Mouse (Mus musculus) small intestine, adult 2 months (tissue): ENCODE results near the gene Map4. TPM values are rescaled to one million over a fixed set of nuclear protein-coding genes. Genes with fewer than 3 reads are reported as not detected.

Experiments
- H3K27ac ChIP-seq: fragments of 200-500 bp; 2 replicates; pipeline ENCODE4 v1.5.1; 2012; ENCODE audit warnings: low read depth, low read length, control low read depth, inconsistent platforms; ENCODE audit not compliant: insufficient read depth
- H3K27me3 ChIP-seq: fragments of 200-500 bp; 2 replicates; pipeline ENCODE4 v1.6.1; 2012; ENCODE audit warnings: mild to moderate bottlenecking, moderate library complexity, low read length, inconsistent platforms; ENCODE audit not compliant: control insufficient read depth, insufficient read depth
- H3K36me3 ChIP-seq: fragments of 200-500 bp; 2 replicates; pipeline ENCODE4 v1.6.1; 2012; ENCODE audit warnings: mild to moderate bottlenecking, low read length, control low read depth, inconsistent platforms; ENCODE audit not compliant: control insufficient read depth, insufficient read depth
- H3K4me1 ChIP-seq: fragments of 200-500 bp; 2 replicates; pipeline ENCODE4 v1.6.1; 2012; ENCODE audit warnings: low read length, inconsistent platforms, mixed read lengths; ENCODE audit not compliant: control insufficient read depth, insufficient read depth, insufficient read length
- H3K4me3 ChIP-seq: fragments of 200-500 bp; 2 replicates; pipeline ENCODE4 v1.5.1; 2012; ENCODE audit warnings: low read depth, mild to moderate bottlenecking, control low read depth, inconsistent platforms, low read length, moderate library complexity
- CTCF ChIP-seq: fragments of 200-500 bp; IDR thresholded peaks from 2 replicates; pipeline ENCODE4 v1.5.1; 2012; ENCODE audit warnings: low read depth, mild to moderate bottlenecking, control low read depth, inconsistent platforms, low read length, moderate library complexity, mixed read lengths; ENCODE audit not compliant: insufficient replicate concordance, insufficient read length; ENCODE audit errors: extremely low read depth
- POLR2A ChIP-seq: fragments of 200-500 bp; IDR thresholded peaks from 2 replicates; pipeline ENCODE4 v1.6.1; 2012; ENCODE audit warnings: low read depth, mild to moderate bottlenecking, control low read depth, inconsistent platforms, low read length, moderate library complexity
- WGBS: fragments of 180-500 bp; shearing (Covaris S2); methylation state at CpG from one replicate; pipeline ENCODE4 v1.1.7; 2018; 5-methylcytosine and 5-hydroxymethylcytosine counted together
- polyA plus RNA-seq: library from polyadenylated mRNA; depleted of rRNA; stranded (reverse); fragments of >200 nt; gene quantifications from 2 replicates; pipeline ENCODE4 v1.2.3, GENCODE M21; 2012

Map4 gene
- polyA plus RNA-seq, 1 experiment: 191 TPM

DNA sequence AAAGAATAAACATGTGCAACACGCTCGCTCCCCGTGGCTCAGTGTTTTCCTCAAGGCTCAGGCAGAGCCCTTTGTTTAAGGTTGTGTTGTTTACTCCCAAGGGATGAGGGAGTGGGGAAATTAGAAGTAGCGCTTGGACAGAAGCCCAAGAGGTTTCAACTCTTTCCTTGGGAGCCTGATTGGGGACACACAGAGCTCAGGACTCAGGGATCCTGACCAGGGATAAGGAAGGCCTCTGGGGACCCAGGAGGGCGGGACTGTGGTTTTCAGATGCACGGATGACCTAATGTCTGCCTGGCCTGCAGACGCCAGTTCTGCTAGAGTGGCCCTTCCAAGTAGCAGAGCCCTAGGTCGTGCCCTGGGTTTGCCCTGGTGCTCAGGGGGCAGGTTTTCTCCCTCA lies 24.0 kb upstream of the Map4 start:
- Histone ChIP-seq H3K27ac (no peak overlapping the region), H3K27me3 (no peaks in the 10 kb centered on the region), H3K4me3 (no peak overlapping the region), H3K36me3 (no peaks in the 10 kb centered on the region), H3K4me1 (peaks cover 3% of the 10 kb centered on the region; the same call in 1 of the 2 replicates)
- WGBS: 55% methylated on average over 8 of the region's 8 CpGs
- TF ChIP-seq CTCF (no peak), POLR2A (no peak)

DNA sequence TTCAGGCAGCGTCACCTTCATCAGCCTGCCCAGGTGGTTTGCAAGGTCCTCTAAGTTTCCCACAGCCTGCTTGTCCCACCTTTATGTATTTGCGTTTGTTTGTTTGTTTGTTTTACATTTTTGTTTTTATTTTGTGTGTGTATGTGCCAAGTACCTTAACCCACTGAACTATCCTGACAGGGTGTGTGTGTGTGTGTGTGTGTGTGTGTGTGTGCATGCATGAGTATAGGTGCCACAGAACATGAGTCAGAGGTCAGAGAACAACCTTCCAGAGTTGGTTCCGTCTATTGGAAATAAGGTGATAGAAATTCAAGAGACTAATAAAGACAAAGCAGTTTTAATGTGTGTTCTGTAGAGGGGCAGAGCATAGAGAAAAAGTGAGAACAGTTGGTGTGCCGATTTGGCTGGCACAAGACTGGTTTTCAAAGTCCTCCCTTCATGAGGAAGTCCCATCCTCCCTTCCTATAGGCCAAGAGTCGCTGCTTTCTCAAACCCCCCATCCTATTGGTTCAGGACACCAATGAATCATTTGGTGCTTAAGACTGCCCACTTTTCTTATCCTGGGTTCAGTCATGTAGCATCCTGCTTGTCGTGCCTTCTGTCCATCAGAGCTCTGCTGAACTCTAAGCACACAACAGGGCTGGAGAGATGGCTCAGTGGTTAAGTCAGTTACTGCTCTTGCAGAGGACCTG lies 23.3 kb upstream of the Map4 start:
- Histone ChIP-seq H3K27me3 (no peaks in the 10 kb centered on the region), H3K36me3 (no peaks in the 10 kb centered on the region), H3K4me3 (no peak overlapping the region), H3K4me1 (peaks cover 5% of the 10 kb centered on the region; the same call in 1 of the 2 replicates), H3K27ac (no peak overlapping the region)
- TF ChIP-seq POLR2A (no peak), CTCF (no peak)
- WGBS: 47% methylated on average over 6 of the region's 6 CpGs

DNA sequence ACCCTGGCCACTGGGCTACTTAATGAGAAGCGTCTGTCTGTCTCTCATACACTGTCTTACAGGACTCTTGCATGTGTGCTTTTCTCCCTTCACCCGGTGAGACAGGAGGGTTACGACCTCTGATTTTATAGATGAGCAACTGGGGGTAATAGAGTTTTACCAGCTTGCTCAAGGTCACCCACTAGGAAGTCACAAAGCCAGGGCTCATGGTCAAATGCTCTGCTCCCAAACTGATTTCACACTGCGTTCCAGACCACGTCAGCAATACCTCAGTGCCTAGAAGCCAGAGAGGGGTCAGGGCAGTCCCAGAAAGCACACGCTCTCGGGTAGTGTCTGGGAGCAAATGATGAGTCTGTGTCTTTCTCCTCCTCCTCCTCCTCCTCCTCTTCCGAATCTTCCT lies 22.2 kb upstream of the Map4 start:
- Histone ChIP-seq H3K4me3 (no peak overlapping the region), H3K36me3 (no peaks in the 10 kb centered on the region), H3K27me3 (no peaks in the 10 kb centered on the region), H3K27ac (no peak overlapping the region), H3K4me1 (peaks cover 5% of the 10 kb centered on the region; the same call in 1 of the 2 replicates)
- TF ChIP-seq POLR2A: no peak
- no peak for TF ChIP-seq CTCF
- 76% methylated on average over 8 of the region's 8 CpGs for WGBS

DNA sequence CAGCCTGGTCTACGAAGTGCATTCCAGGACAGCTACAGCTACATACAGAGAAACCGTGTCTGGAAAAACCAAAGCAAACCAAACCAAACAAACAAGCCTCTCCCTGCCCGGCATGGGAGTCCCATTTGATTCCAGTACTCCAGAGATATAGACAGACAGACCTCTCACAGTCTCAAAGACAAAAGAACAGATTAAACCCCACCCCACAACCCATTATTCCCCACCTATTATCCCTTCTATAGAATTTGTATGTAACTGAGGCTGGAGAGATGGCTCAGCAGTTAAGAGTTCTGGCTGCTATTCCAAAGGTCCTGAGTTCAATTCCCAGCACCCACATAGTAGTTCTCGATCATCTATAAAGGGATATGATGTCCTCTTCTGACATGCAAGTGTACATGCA lies 21.3 kb upstream of the Map4 start:
- TF ChIP-seq POLR2A: no peak
- Histone ChIP-seq H3K4me3 (no peak overlapping the region), H3K27me3 (no peaks in the 10 kb centered on the region), H3K36me3 (no peaks in the 10 kb centered on the region), H3K4me1 (peaks cover 5% of the 10 kb centered on the region; the same call in 1 of the 2 replicates), H3K27ac (no peak overlapping the region)
- WGBS: 95% methylated on average over 4 of the region's 4 CpGs

GRCm38 (mm10) chr9:109911779-109912178 lies 19.5 kb upstream of the Map4 start:
- Histone ChIP-seq H3K4me1 (peaks cover 5% of the 10 kb centered on the region; the same call in 1 of the 2 replicates), H3K36me3 (no peaks in the 10 kb centered on the region), H3K27me3 (no peaks in the 10 kb centered on the region), H3K4me3 (no peak overlapping the region), H3K27ac (no peak overlapping the region)
- 73% methylated on average over 7 of the region's 7 CpGs for WGBS
- no peak for TF ChIP-seq CTCF
- TF ChIP-seq POLR2A: no peak

- Histone ChIP-seq H3K27me3 (no peaks in the 10 kb centered on the region), H3K4me1 (peaks cover 2% of the 10 kb centered on the region; the same call in 1 of the 2 replicates), H3K36me3 (no peaks in the 10 kb centered on the region), H3K4me3 (no peak overlapping the region), H3K27ac (no peak overlapping the region)
- TF ChIP-seq POLR2A (no peak), CTCF (no peak)
- WGBS: 55% methylated on average over 4 of the region's 4 CpGs
Observed at GRCm38 (mm10) chr9:109914269-109914926, 16.9 kb upstream of the Map4 start.

- Histone ChIP-seq H3K27me3 (no peaks in the 10 kb centered on the region), H3K36me3 (no peaks in the 10 kb centered on the region), H3K4me3 (no peak overlapping the region), H3K27ac (no peak overlapping the region), H3K4me1 (no peaks in the 10 kb centered on the region; the same call in 1 of the 2 replicates)
- TF ChIP-seq CTCF (no peak), POLR2A (no peak)
- 77% methylated on average over 2 of the region's 2 CpGs for WGBS
Observed at GRCm38 (mm10) chr9:109917931-109918330, 13.3 kb upstream of the Map4 start.
